Mouse (Mus musculus): ENCODE data around the gene Setd1a.
A peak's percentile ranks its signal among the peaks of the same experiment; 100 is the strongest.

DNA sequence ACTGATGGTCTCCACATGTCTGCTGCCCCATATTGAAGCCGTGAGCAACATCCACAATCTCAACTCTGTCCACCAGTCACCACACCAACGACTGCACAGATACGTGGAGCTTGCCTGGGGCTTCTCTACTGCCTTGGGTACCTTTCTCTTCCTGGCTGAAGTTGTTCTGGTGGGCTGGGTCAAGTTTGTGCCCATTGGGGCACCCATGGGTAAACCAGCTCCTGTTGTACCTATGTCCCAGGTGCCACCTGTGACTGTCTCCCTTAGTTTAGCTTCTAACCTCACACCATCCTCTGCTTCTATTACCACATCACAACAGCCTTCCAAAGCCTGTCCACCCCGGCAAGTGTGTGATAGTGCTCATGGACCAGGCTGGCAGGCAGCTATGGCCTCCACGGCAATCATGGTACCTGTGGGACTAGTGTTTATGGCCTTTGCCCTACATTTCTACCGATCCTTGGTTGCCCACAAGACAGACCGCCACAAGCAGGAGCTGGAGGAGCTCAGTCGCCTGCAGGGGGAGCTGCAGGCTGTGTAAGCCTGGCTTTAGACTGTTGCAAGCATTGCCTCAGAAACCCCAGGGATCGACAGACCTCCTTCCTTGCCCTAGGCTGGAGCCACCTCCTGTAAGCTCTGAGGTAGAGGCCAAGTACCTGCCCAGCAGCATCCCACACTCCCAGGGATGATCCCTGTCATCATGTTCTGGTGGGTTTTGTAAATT lies 2.6 kb upstream of the Setd1a start:
- peak; percentile 64 for TF ChIP-seq CTCF (IDR thresholded peaks at IDR 0.05; ENCODE audit: borderline replicate concordance, insufficient read depth, low read length)
- TF ChIP-seq POLR2A (IDR thresholded peaks at IDR 0.05; ENCODE audit: low read depth, low read length), result no peak; the same call in none of the 2 replicates
